Mouse (Mus musculus) C2C12 (cell line): ENCODE results near the gene Tedc2.

Experiments used
- CTCF ChIP-seq: IDR thresholded peaks from one replicate; pipeline ENCODE4 v1.5.1; 2011; ENCODE audit not compliant: control insufficient read depth, insufficient read depth, insufficient read length
- MAX ChIP-seq: IDR thresholded peaks from one replicate; pipeline ENCODE4 v1.6.1; 2011; ENCODE audit warnings: mild to moderate bottlenecking, control low read depth
- MYOD1 ChIP-seq: IDR thresholded peaks from one replicate; pipeline ENCODE4 v1.6.1; 2011; ENCODE audit warnings: low read depth; ENCODE audit not compliant: control insufficient read depth, insufficient read length

DNA sequence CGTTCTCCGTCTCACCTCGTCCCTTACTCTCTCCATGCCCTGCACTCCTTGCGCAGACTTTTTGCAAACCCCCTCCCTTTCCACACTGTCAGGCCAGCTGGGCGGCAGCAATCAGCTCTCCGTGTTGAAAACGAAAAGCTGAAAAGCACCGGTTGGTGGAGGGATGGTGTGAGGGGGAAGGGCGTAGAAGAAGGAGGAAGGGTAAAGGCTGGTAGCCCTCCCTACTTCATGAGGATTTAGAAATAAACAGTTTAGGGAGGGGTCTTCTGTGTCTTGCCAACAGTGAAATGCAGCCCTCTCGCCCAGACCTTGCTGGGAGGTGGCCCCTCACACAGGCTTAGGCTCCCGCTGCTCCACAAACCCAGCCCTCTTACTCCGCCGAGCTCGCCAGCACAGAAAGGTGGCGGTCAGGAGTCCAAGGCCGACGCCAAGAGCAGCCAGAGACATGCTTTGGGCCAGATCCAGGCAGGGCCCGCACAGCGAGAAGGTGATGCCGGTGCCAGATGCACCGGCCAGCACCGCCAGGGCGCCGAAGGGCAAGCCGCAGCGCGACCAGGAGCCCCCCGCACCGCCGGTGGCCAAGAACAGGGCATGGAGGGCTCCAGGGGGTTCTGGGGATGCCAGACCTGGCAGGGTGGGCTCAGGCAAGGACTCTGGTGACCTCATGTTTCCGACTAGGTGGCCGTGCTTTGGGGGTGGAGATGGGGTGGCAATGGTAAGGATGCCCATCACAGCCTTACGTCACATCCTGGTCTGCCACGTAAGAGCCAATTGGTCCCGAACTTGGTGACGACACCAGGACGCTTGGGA is 8.8 kb downstream of the Tedc2 start:
- TF ChIP-seq CTCF (no peak), MAX (no peak), MYOD1 (no peak)
